Mouse (Mus musculus): ENCODE measurements around the gene Lmbr1. TPM values are rescaled to one million over a fixed set of nuclear protein-coding genes. Genes with fewer than 3 reads are reported as not detected.
A peak's percentile ranks its signal among the peaks of the same experiment; 100 is the strongest.
"Not testable (repeated sequence)": the region's sequence is repeated elsewhere in the genome, so short reads cannot be mapped to it uniquely, and the experiment has no call there.

Gene Lmbr1
- 11.6 and 12.3 TPM in 2 replicates for polyA plus RNA-seq (2014; fragmentation: Nextera tagmentation; extraction: Ambion mirVana)

- WGBS: 1% methylated on average over 40 of the region's 40 CpGs
- H3K4me2 ChIP-seq (ENCODE audit: low read depth, low read length, severe bottlenecking): peak within 1 kb of the TSS; percentile 61
- no peaks in the 10 kb centered on the region for H3K36me3 ChIP-seq (ENCODE audit: control insufficient read depth, insufficient read depth, low read length)
- H3K27me3 ChIP-seq (ENCODE audit: control insufficient read depth, insufficient read depth, low read length): no peaks in the 10 kb centered on the region
- H3K9ac ChIP-seq (ENCODE audit: low read length): peak within 1 kb of the TSS; percentile 84
- peaks cover 6% of the 10 kb centered on the region; the same call in 1 of the 2 replicates for H3K4me1 ChIP-seq (replicated peaks; ENCODE audit: control insufficient read depth, insufficient read depth, low read length)
- H3K27ac ChIP-seq (ENCODE audit: low read depth, low read length): peak within 1 kb of the TSS; percentile 50; the same call in 1 of the 2 replicates
- ATAC-seq (replicated peaks; ENCODE audit: low FRiP score) (peak; percentile 98), DNase-seq (ENCODE audit: low spot score) (peak; percentile 97)
- no peaks in the 10 kb centered on the region for H3K9me3 ChIP-seq (ENCODE audit: control insufficient read depth, low read length)
- H3K4me3 ChIP-seq (ENCODE audit: low read depth, low read length): peak within 1 kb of the TSS; percentile 80
These were observed at the start of gene Lmbr1 for GRCm38 (mm10) chr5:29378298-29379036. Gene Lmbr1 (minus strand): TSS chr5:29378390.

- not testable (repeated sequence) for H3K4me3 ChIP-seq (ENCODE audit: low read depth, low read length)
These were observed 45.1 kb upstream of the Lmbr1 start for GRCm38 (mm10) chr5:29423330-29423729.

GRCm38 (mm10) chr5:29413041-29413440 is 34.9 kb upstream of the Lmbr1 start:
- WGBS: 83% methylated on average over 3 of the region's 3 CpGs
- no peaks in the 10 kb centered on the region for H3K27me3 ChIP-seq (ENCODE audit: control insufficient read depth, insufficient read depth, low read length)
- ATAC-seq (replicated peaks; ENCODE audit: low FRiP score): no peak
- DNase-seq (ENCODE audit: low spot score): no peak
- no peaks in the 10 kb centered on the region for H3K4me1 ChIP-seq (replicated peaks; ENCODE audit: control insufficient read depth, insufficient read depth, low read length)
- H3K27ac ChIP-seq (ENCODE audit: low read depth, low read length): no peak overlapping the region
- no peaks in the 10 kb centered on the region for H3K9me3 ChIP-seq (ENCODE audit: control insufficient read depth, low read length)
- no peak overlapping the region for H3K4me3 ChIP-seq (ENCODE audit: low read depth, low read length)
- no peak overlapping the region for H3K4me2 ChIP-seq (ENCODE audit: low read depth, low read length, severe bottlenecking)
- no peaks in the 10 kb centered on the region for H3K36me3 ChIP-seq (ENCODE audit: control insufficient read depth, insufficient read depth, low read length)
- H3K9ac ChIP-seq (ENCODE audit: low read length): no peak overlapping the region

More at GRCm38 (mm10) chr5:29423330-29423729, 45.1 kb upstream of the Lmbr1 start:
- H3K27me3 ChIP-seq (ENCODE audit: control insufficient read depth, insufficient read depth, low read length); H3K27ac ChIP-seq (ENCODE audit: low read depth, low read length); H3K4me2 ChIP-seq (ENCODE audit: low read depth, low read length, severe bottlenecking); DNase-seq (ENCODE audit: low spot score); H3K4me1 ChIP-seq (replicated peaks; ENCODE audit: control insufficient read depth, insufficient read depth, low read length); ATAC-seq (replicated peaks; ENCODE audit: low FRiP score); H3K9ac ChIP-seq (ENCODE audit: low read length); H3K9me3 ChIP-seq (ENCODE audit: control insufficient read depth, low read length); H3K36me3 ChIP-seq (ENCODE audit: control insufficient read depth, insufficient read depth, low read length): not testable (repeated sequence)
- WGBS: 75% methylated on average over 3 of the region's 3 CpGs

GRCm38 (mm10) chr5:29410854-29411253 is 32.7 kb upstream of the Lmbr1 start:
- ATAC-seq (replicated peaks; ENCODE audit: low FRiP score) (no peak), DNase-seq (ENCODE audit: low spot score) (no peak)
- Histone ChIP-seq H3K27ac (ENCODE audit: low read depth, low read length) (no peak overlapping the region), H3K36me3 (ENCODE audit: control insufficient read depth, insufficient read depth, low read length) (no peaks in the 10 kb centered on the region), H3K4me2 (ENCODE audit: low read depth, low read length, severe bottlenecking) (no peak overlapping the region), H3K4me3 (ENCODE audit: low read depth, low read length) (no peak overlapping the region), H3K9me3 (ENCODE audit: control insufficient read depth, low read length) (no peaks in the 10 kb centered on the region), H3K9ac (ENCODE audit: low read length) (no peak overlapping the region), H3K4me1 (replicated peaks; ENCODE audit: control insufficient read depth, insufficient read depth, low read length) (no peaks in the 10 kb centered on the region), H3K27me3 (ENCODE audit: control insufficient read depth, insufficient read depth, low read length) (no peaks in the 10 kb centered on the region)

DNA sequence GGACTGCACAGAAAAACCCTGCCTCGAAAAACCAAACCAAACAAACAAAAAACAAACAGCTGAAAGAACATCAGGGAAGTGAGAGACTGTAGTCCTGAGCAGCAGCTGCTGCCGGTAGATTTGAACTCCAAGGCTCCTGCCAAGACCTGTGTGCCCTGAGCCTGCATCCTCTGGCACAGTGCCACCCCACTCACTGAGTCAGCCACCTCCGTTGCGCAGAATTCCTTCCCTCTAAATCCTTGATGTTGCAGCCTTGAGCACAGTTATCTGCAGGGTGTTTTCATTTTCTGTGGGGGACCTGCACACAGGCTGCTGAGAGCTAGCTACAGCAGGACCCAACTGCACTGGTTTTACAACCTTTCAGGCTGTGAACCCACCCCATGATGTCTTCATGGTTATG is 20.2 kb upstream of the Lmbr1 start:
- WGBS: 79% methylated on average over 4 of the region's 4 CpGs
- H3K27ac ChIP-seq (ENCODE audit: low read depth, low read length): no peak overlapping the region

GRCm38 (mm10) chr5:29388944-29389765 is 11.0 kb upstream of the Lmbr1 start:
- Histone ChIP-seq H3K4me1 (replicated peaks; ENCODE audit: control insufficient read depth, insufficient read depth, low read length) (no peaks in the 10 kb centered on the region), H3K9me3 (ENCODE audit: control insufficient read depth, low read length) (no peaks in the 10 kb centered on the region), H3K36me3 (ENCODE audit: control insufficient read depth, insufficient read depth, low read length) (no peaks in the 10 kb centered on the region), H3K27me3 (ENCODE audit: control insufficient read depth, insufficient read depth, low read length) (no peaks in the 10 kb centered on the region), H3K4me2 (ENCODE audit: low read depth, low read length, severe bottlenecking) (no peak overlapping the region), H3K4me3 (ENCODE audit: low read depth, low read length) (no peak overlapping the region), H3K27ac (ENCODE audit: low read depth, low read length) (no peak overlapping the region), H3K9ac (ENCODE audit: low read length) (no peak overlapping the region)
- ATAC-seq (replicated peaks; ENCODE audit: low FRiP score) (0 out of 2 replicates have a peak, but pooled peaks have one; percentile 49), DNase-seq (ENCODE audit: low spot score) (peak; percentile 92)
- 23% methylated on average over 15 of the region's 15 CpGs for WGBS

More for the DNA sequence above, 20.2 kb upstream of the Lmbr1 start:
- ATAC-seq (replicated peaks; ENCODE audit: low FRiP score) (no peak), DNase-seq (ENCODE audit: low spot score) (no peak)
- Histone ChIP-seq H3K9ac (ENCODE audit: low read length) (no peak overlapping the region), H3K4me3 (ENCODE audit: low read depth, low read length) (no peak overlapping the region), H3K9me3 (ENCODE audit: control insufficient read depth, low read length) (no peaks in the 10 kb centered on the region), H3K27me3 (ENCODE audit: control insufficient read depth, insufficient read depth, low read length) (no peaks in the 10 kb centered on the region), H3K4me2 (ENCODE audit: low read depth, low read length, severe bottlenecking) (no peak overlapping the region), H3K4me1 (replicated peaks; ENCODE audit: control insufficient read depth, insufficient read depth, low read length) (no peaks in the 10 kb centered on the region), H3K36me3 (ENCODE audit: control insufficient read depth, insufficient read depth, low read length) (no peaks in the 10 kb centered on the region)

DNA sequence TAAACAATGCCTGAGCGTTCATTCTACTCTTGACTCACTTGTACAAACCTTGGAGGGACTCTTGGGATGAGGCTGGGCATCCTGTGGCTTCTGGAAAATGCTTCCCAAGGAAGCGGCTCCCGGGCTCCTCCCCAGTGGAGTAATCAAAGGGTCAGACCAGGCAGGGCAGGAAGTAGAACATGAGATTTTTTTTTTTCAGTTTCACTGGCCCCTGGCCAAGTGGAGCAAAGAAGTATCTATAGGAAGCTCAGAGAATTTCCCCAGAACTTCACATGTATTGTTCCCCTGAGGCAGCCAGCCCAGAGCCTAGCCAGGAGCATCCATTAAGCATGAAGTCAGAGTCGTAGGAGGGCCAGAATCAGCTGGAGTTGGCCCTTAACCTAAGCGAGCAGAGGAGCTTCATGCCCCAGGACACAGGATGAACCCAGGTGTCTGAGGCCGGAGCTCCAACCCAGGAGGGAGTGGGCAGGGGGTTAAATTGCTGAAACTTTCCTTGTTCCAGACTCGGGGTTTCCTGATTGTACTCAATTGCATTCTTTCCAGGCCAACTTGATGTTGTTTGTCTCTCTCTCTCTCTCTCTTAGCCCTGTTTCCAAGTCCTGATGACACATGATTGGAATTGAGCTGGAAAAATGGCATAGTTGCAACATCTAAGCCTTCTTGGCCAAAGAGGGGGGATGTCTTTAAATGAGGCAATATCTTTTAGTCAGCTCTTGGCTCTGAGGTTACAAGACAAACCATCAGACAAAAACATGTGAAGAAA is 10.2 kb upstream of the Lmbr1 start:
- Histone ChIP-seq H3K4me2 (ENCODE audit: low read depth, low read length, severe bottlenecking) (no peak overlapping the region), H3K4me1 (replicated peaks; ENCODE audit: control insufficient read depth, insufficient read depth, low read length) (no peaks in the 10 kb centered on the region), H3K9ac (ENCODE audit: low read length) (no peak overlapping the region), H3K9me3 (ENCODE audit: control insufficient read depth, low read length) (no peaks in the 10 kb centered on the region), H3K27ac (ENCODE audit: low read depth, low read length) (no peak overlapping the region), H3K36me3 (ENCODE audit: control insufficient read depth, insufficient read depth, low read length) (no peaks in the 10 kb centered on the region), H3K4me3 (ENCODE audit: low read depth, low read length) (no peak overlapping the region), H3K27me3 (ENCODE audit: control insufficient read depth, insufficient read depth, low read length) (no peaks in the 10 kb centered on the region)
- DNase-seq (ENCODE audit: low spot score) (no peak), ATAC-seq (replicated peaks; ENCODE audit: low FRiP score) (no peak)
- WGBS: 66% methylated on average over 7 of the region's 7 CpGs

DNA sequence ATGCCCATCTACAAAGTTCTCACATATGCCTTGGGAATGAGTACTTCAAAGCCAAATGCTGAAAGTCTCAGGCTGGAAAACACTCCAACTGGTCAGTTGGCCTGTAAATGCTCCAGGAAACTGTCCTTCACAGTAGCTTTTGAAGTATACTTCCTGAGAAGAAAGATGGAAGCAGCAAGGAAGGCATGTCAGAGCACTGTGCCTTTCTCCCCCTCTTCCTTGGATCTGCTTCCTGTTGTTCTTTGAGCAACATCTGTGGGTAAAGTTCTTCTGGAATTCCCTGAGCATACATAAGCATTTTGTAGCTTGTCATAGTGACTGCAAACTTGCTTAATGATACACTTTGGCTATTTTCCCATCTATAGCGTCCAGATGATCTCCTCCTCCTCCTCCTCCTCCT is 9.4 kb upstream of the Lmbr1 start:
- Histone ChIP-seq H3K9me3 (ENCODE audit: control insufficient read depth, low read length) (no peaks in the 10 kb centered on the region), H3K36me3 (ENCODE audit: control insufficient read depth, insufficient read depth, low read length) (no peaks in the 10 kb centered on the region), H3K4me1 (replicated peaks; ENCODE audit: control insufficient read depth, insufficient read depth, low read length) (no peaks in the 10 kb centered on the region), H3K9ac (ENCODE audit: low read length) (no peak overlapping the region), H3K4me2 (ENCODE audit: low read depth, low read length, severe bottlenecking) (no peak overlapping the region), H3K27ac (ENCODE audit: low read depth, low read length) (no peak overlapping the region), H3K27me3 (ENCODE audit: control insufficient read depth, insufficient read depth, low read length) (no peaks in the 10 kb centered on the region), H3K4me3 (ENCODE audit: low read depth, low read length) (no peak overlapping the region)
- WGBS: 60% methylated on average over 1 of the region's 1 CpGs
- DNase-seq (ENCODE audit: low spot score) (no peak), ATAC-seq (replicated peaks; ENCODE audit: low FRiP score) (no peak)
